Mouse (Mus musculus) colon, adult 2 months (tissue): Measurements from ENCODE around the gene Rtl3. TPM values are rescaled to one million over a fixed set of nuclear protein-coding genes. Genes with fewer than 3 reads are reported as not detected.

Experiments used
- polyA plus RNA-seq: library from polyadenylated mRNA; depleted of rRNA; stranded (reverse); fragments of >200 nt; gene quantifications from 2 replicates; pipeline ENCODE4 v1.2.3, GENCODE M21; 2012; rRNA removed

Gene Rtl3
- 0.31 and 0.34 TPM in 2 replicates for polyA plus RNA-seq

GRCm38 (mm10) chrX:106840409-106840808 is at the start of gene Rtl3:
Gene Rtl3, minus strand, starts transcription at chrX:106840644.

Other genes starting within 250 kb of the Rtl3 start
- gene Cysltr1, start 237.0 kb downstream of the Rtl3 start, polyA plus RNA-seq: 0.58 and 0.59 TPM in 2 replicates
- 0.03 and 0.06 TPM in 2 replicates for gene Lpar4, start 80.0 kb upstream of the Rtl3 start, polyA plus RNA-seq
- 0.23 and 0.27 TPM in 2 replicates for gene P2ry10, start 247.8 kb upstream of the Rtl3 start, polyA plus RNA-seq